Mouse (Mus musculus): ENCODE data around the gene Pax2. TPM values are rescaled to one million over a fixed set of nuclear protein-coding genes. Genes with fewer than 3 reads are reported as not detected.

Pax2 gene
- total RNA-seq, 2 experiments from 2014 or later = not detected

DNA sequence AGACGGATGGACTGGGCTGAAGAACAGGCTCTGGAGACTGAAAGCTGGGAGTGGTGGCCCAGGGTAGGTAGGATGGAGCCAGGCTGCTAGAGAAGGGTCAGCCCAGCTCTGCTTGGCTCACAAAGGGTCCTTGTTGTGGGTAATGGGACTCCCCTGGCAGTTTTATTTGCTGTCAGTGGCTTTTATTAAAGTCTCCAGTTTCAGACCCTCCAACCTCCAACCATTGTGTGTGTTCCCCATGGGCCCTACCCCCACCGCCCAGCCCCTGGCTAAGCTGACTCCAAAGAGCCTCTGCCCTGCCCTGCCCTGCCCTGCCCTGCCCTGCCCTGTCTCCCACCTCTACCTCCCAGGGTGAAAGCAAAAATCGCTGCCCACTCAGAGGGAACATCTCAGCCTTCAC lies 128.5 kb downstream of the Pax2 start:
- DNase-seq (ENCODE audit: low spot score) = no peak
- intact Hi-C loops (cut with DNase I) = no loop called here

DNA sequence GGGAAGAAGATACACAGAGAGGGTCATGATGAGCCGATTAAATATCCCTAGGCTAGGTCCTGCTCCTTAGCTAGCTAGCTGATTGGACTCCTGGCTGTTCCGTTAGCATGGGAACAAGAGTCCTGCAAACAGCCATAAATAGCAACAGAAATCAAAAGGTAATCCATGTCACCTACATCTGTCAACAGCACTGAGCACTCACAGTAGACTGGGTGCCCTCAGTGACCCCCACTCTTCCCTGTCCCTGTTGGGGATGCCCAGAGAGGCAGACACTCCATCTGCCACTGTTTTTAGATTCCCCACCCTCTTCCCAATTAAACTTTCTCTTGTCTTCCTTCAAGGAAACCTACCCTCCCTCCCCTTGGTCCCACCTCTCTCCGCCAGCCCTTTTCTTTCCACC lies 130.6 kb downstream of the Pax2 start:
- DNase-seq (ENCODE audit: low spot score) = no peak
- intact Hi-C loops (cut with DNase I) = loop anchor here (5.0 kb wide), 1 partner anchor 129 kb away; the partner anchor contains the start of gene Pax2

Small RNA genes within 50 kb of the gene (microRNA-seq; reads per million reads assigned to microRNA genes)
- not detected for gene Mir6405

Other genes starting within 250 kb of the Pax2 start
- 1 to 10 TPM; 6.5 to 6.9 TPM for gene Sec31b, start 210.2 kb upstream of the Pax2 start, total RNA-seq (2021)
- not detected for gene Gm20538, start 203.2 kb upstream of the Pax2 start, total RNA-seq (2021)
- 1,000 to 10,000 TPM; 2,025 to 2,150 TPM for gene Ndufb8, start 200.6 kb upstream of the Pax2 start, total RNA-seq (2021)
- gene Hif1an, start 193.2 kb upstream of the Pax2 start, total RNA-seq (2021) = 10 to 100 TPM; 56.5 to 58.9 TPM
- gene Slf2, start 175.1 kb downstream of the Pax2 start, total RNA-seq (2021) = 10 to 100 TPM; 18.4 to 22.0 TPM
- under 1 TPM; 0.26 to 0.39 TPM for gene Sema4g, start 233.1 kb downstream of the Pax2 start, total RNA-seq (2021)
- 10 to 100 TPM; 27.4 to 28.4 TPM for gene Twnk, start 249.6 kb downstream of the Pax2 start, total RNA-seq (2021)

Measured in heart, postnatal 25 days (tissue).